Mouse (Mus musculus) stomach, postnatal 0 days (tissue): ENCODE measurements around the gene Gm27179. TPM values are rescaled to one million over a fixed set of nuclear protein-coding genes. Genes with fewer than 3 reads are reported as not detected.
"Not testable (repeated sequence)": the region's sequence is repeated elsewhere in the genome, so short reads cannot be mapped to it uniquely, and the experiment has no call there.

Experiments
- ATAC-seq: fragments of 200-750 bp; cut with Nextera tagmentation; 2 replicates; pipeline ENCODE4 v1.8.0; 2017; ENCODE audit not compliant: low FRiP score, low TSS enrichment
- DNase-seq: peaks from one replicate; pipeline ENCODE4 v3.0.0-alpha.2; 2016; ENCODE audit warnings: low spot score
- H3K27ac ChIP-seq: fragments of 300-500 bp; sonication (generic); replicated peaks from 2 replicates; pipeline ENCODE4 v1.5.1; 2014; ENCODE audit warnings: mild to moderate bottlenecking, control low read depth
- H3K27me3 ChIP-seq: fragments of 300-500 bp; sonication (generic); 2 replicates; pipeline ENCODE4 v1.6.1; 2014; ENCODE audit warnings: low read length; ENCODE audit not compliant: control insufficient read depth, insufficient read depth
- H3K36me3 ChIP-seq: fragments of 300-500 bp; sonication (generic); 2 replicates; pipeline ENCODE4 v1.6.1; 2014; ENCODE audit warnings: low read length, mixed read lengths; ENCODE audit not compliant: control insufficient read depth, insufficient read depth
- H3K4me1 ChIP-seq: fragments of 300-500 bp; sonication (generic); replicated peaks from 2 replicates; pipeline ENCODE4 v1.6.1; 2014; ENCODE audit warnings: antibody characterized with exemption; ENCODE audit not compliant: control insufficient read depth, insufficient read depth
- H3K4me2 ChIP-seq: fragments of 300-500 bp; sonication (generic); replicated peaks from 2 replicates; pipeline ENCODE4 v1.6.1; 2014; ENCODE audit warnings: low read depth, mild to moderate bottlenecking, control low read depth, moderate library complexity
- H3K4me3 ChIP-seq: fragments of 300-500 bp; sonication (generic); 2 replicates; pipeline ENCODE4 v1.5.1; 2014; ENCODE audit warnings: low read depth, low read length, control low read depth
- H3K9ac ChIP-seq: fragments of 300-500 bp; sonication (generic); 2 replicates; pipeline ENCODE4 v1.6.1; 2014; ENCODE audit warnings: mild to moderate bottlenecking, low read length, control low read depth, mixed read lengths
- H3K9me3 ChIP-seq: fragments of 300-500 bp; sonication (generic); 2 replicates; pipeline ENCODE4 v1.6.1; 2016; ENCODE audit warnings: low read length; ENCODE audit not compliant: control insufficient read depth
- WGBS: fragments of 180-500 bp; shearing (Covaris S2); extraction: QIAGEN DNeasy Blood & Tissue Kit; methylation state at CpG from one replicate; pipeline ENCODE4 v1.1.7; 2014; 5-methylcytosine and 5-hydroxymethylcytosine counted together
- polyA plus RNA-seq: library from polyadenylated mRNA; unstranded; fragments of >200 nt; fragmentation: Nextera tagmentation; extraction: Ambion mirVana; gene quantifications from 2 replicates; pipeline ENCODE4 v1.2.1, GENCODE M21; 2015

Gene Gm27179
- polyA plus RNA-seq, 1 experiment from 2014 or later: not detected

DNA sequence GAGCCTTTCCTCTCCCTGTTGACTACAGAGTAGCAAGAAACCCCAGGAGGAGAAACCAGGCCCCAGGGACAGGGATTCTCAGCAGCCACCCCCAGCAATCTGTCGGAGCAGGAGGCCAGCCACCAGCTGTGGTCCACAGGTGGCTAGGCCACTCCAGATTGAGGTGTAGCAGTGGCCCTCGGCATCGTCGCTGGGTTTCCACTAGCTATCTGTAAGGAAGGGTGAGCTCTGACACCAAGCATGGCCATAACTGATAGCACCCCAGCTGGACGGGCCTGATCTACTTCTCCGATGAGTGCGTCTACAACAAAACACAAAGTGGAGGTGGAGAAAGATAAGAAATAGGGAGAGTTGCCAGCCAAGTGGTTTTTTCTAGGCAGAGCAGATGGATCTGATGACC lies 24.2 kb upstream of the Gm27179 start:
- ATAC-seq, H3K27ac ChIP-seq, H3K4me3 ChIP-seq, H3K4me1 ChIP-seq, H3K27me3 ChIP-seq, H3K9me3 ChIP-seq, H3K36me3 ChIP-seq, DNase-seq, H3K9ac ChIP-seq, H3K4me2 ChIP-seq: not testable (repeated sequence)
- no CpG with 5 or more reads among the region's 7 CpGs for WGBS

DNA sequence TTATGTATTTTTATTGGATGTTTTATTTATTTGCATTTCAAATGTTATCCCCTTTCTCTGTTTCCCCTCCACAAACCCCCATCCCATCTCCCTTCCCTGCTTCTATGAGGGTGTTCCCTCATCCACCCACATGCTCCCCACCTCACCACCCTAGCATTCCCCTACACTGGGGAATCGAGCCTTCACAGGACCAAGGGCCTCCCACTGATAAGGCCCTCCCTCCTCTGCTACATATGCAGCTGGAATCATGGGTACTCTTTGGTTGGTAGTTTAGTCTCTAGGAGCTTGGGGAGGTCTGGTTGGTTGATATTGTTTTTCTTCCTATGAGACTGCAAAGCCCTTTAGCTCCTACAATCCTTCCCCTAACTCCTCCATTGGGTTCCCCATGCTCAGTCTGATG lies 13.9 kb upstream of the Gm27179 start:
- not testable (repeated sequence) for H3K4me1 ChIP-seq, H3K9ac ChIP-seq, H3K27me3 ChIP-seq, DNase-seq, H3K9me3 ChIP-seq, ATAC-seq, H3K4me2 ChIP-seq, H3K4me3 ChIP-seq, H3K36me3 ChIP-seq, H3K27ac ChIP-seq
- WGBS: no CpG with 5 or more reads among the region's 1 CpGs

DNA sequence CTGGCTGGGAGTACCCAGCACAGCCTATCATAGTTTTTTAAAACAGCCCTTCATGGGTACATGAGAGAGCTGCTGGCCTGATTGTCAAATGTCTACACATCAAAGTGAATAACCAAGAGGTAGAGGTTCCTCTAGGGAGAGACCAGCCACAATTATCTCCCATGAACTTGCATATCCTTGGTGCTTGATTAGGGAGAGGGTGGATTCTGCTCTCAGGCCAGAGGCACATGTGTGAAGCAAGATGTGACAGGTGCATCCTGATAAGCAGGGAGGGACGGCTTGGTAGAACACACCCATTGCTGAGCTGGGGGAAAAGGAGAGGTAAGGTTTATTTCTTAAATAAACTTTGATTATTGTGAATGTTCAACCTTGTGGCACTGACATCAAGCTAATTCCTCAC lies 10.7 kb upstream of the Gm27179 start:
- WGBS: no CpG with 5 or more reads among the region's 1 CpGs
- not testable (repeated sequence) for ATAC-seq, H3K9ac ChIP-seq, H3K4me3 ChIP-seq, H3K27ac ChIP-seq, H3K36me3 ChIP-seq, H3K4me2 ChIP-seq, H3K9me3 ChIP-seq, H3K27me3 ChIP-seq, H3K4me1 ChIP-seq, DNase-seq

DNA sequence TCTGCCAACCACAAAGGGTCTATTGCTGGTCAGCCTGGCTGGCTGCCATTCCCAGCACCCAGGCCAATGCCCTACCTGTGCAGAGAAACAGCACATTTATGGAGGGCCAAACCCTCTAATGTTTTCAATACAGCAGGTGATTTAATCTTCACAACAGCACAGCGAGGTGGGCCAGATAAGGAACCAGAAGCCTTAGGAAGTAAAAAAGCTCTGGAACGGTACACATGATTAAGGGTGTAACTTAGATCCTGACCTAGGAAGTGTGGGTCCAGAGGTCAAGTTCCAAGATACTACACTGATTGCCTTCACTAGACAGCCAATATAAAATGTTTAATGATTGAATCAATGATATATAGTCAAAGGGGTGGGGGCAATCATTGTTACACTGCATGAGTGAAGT lies 8.5 kb upstream of the Gm27179 start:
- not testable (repeated sequence) for H3K4me3 ChIP-seq, DNase-seq, H3K36me3 ChIP-seq, ATAC-seq, H3K9me3 ChIP-seq, H3K27ac ChIP-seq, H3K4me1 ChIP-seq, H3K9ac ChIP-seq, H3K4me2 ChIP-seq, H3K27me3 ChIP-seq
- WGBS: no CpG with 5 or more reads among the region's 2 CpGs

DNA sequence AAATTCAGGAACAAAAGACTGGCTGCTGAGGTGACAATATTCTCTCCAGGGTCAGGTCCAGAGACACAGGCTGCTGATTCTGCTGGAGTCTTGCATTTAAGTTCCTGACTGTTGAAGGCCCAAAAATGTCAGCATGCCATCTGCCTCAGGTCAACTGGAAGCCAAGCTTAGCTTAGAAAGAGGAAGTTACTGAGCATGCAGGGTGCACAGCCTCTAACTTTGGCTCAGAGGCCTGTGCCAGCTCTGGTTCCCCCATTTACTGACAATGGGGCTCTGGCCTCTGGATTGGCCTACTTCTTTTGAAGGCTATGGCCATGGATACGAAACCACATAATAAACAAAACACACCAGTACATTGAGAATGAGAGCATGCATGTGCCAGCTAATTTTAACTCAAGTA lies 5.3 kb downstream of the Gm27179 start:
- H3K36me3 ChIP-seq: not testable (repeated sequence)

DNA sequence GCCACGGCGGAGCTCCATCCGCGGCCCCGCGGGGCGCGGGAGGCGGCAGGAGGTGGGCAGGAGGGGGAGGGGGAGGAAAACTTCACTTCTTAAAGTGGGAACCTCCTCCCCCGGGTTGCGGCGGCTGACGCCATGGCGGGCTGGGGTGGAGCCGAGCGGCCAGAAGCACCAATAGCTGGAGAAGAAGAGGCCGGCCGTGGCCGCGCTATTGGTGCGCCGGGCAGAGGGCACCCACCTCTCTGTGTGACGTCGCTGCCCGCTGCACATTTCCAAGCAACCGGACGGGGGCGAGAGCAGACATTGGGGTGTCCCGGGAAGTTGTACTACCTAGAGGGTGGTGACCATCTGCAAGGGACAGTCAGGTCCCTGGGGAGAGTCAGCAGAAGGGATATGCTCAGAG lies 9.2 kb downstream of the Gm27179 start, which contains the start of gene Gm16867:
TSS of gene Gm16867 (minus strand) at position 189 of the 400 bp plus-strand sequence.
- H3K27me3 ChIP-seq, H3K36me3 ChIP-seq, H3K27ac ChIP-seq, H3K9me3 ChIP-seq, H3K4me2 ChIP-seq, H3K4me1 ChIP-seq, DNase-seq, H3K9ac ChIP-seq, H3K4me3 ChIP-seq: not testable (repeated sequence)
- ATAC-seq: peak; percentile 99
- no CpG with 5 or more reads among the region's 29 CpGs for WGBS

More for the DNA sequence above, 5.3 kb downstream of the Gm27179 start:
- not testable (repeated sequence) for H3K9ac ChIP-seq, H3K4me1 ChIP-seq, H3K27ac ChIP-seq, H3K4me3 ChIP-seq, H3K4me2 ChIP-seq, DNase-seq, ATAC-seq, H3K9me3 ChIP-seq, H3K27me3 ChIP-seq
- WGBS: no CpG with 5 or more reads among the region's 1 CpGs

DNA sequence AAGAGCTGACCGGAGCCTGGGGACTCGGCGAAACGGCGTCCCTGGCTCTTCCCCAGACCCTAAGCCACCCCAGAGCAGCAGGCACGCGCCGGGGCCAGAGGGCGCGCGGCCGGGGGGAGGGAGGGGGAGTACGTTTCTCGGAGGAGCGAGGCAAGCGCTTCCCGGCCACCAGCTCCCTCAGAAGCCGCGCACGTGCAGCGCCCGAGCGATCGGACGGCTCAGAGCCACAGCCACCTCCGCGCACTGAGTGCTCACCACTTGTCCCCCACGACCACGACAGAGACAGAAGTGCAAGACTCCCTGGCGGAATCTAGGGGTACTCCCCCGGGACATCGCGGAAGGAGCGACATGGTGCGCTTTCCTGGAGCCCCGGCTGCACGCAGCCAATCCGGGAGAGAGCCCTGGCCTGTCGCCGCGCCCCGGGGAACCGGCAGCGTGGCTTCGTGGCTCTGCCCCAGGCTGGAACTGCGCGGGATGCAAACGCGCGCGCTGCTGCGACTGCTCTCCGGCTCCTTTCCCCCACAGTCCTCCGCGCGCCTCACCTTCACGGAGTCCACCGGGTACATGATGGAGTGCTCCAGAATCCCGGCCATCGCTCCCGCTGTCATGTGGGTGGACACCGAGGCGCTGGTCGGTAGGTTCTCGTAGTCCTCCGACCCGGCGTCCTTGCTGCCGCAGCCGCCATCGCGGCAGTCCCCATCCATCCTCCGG lies 9.8 kb downstream of the Gm27179 start:
- not testable (repeated sequence) for H3K27ac ChIP-seq, DNase-seq, H3K4me2 ChIP-seq, H3K9me3 ChIP-seq, H3K4me1 ChIP-seq, H3K9ac ChIP-seq, H3K4me3 ChIP-seq, H3K36me3 ChIP-seq, H3K27me3 ChIP-seq
- peak; percentile 46 for ATAC-seq
- WGBS: no CpG with 5 or more reads among the region's 73 CpGs

DNA sequence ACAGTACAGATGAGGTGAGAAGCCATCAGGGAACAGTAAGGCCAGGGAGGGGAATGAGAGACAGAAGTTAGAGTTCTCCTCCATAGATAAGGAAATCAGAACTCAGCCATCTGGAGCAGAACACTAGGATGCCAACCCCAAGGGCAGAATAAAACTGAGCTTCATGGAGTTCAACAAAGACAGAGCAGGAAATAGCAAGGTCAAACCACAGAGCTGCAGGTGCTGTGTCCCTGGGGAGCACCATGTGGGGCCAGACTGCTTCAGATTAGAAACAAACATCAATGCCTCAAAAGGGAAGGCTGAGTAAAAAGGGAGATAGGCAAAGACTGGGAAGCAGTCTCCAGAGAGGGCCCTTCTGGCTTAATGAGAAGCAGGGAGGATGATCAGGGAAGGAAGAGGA lies 16.1 kb downstream of the Gm27179 start:
- not testable (repeated sequence) for H3K4me1 ChIP-seq, H3K4me2 ChIP-seq, H3K4me3 ChIP-seq, H3K9me3 ChIP-seq, H3K9ac ChIP-seq, ATAC-seq, H3K27ac ChIP-seq, H3K27me3 ChIP-seq, H3K36me3 ChIP-seq, DNase-seq

DNA sequence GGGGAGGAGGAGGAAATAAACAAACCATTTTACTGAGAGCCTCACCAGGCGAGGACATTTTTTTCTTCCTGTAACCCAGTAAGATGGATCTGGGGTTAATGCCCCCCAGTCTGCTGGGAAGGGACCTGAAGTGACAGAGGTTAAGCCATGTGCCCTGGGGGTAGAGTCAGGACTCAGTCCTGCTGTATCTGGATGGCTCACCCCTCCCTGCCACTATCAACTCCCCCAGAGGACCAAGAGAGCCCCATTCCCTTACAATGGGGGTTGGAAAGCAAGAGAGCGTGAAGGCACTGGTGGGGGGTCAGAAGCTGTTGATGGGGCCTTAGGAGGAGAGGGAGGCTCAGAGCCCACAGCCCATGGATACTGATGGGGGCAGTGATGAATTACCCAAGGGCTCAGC lies 17.4 kb downstream of the Gm27179 start:
- not testable (repeated sequence) for DNase-seq, H3K36me3 ChIP-seq, H3K27ac ChIP-seq, H3K9ac ChIP-seq, ATAC-seq, H3K4me3 ChIP-seq, H3K27me3 ChIP-seq, H3K4me1 ChIP-seq, H3K4me2 ChIP-seq, H3K9me3 ChIP-seq
- WGBS: no CpG with 5 or more reads among the region's 2 CpGs
